Mouse (Mus musculus) T-helper 1 cell (primary cell): ENCODE measurements around the gene Ly6g5b.

Experiments
- in situ Hi-C: fragments of 300-600 bp; cut with MboI, MseI; formaldehyde crosslinking; loops from one replicate; pipeline ENCODE4 v1.15.1; 2025; ENCODE audit warnings: high pct_unique_total_duplicates

The Ly6g5b gene

DNA sequence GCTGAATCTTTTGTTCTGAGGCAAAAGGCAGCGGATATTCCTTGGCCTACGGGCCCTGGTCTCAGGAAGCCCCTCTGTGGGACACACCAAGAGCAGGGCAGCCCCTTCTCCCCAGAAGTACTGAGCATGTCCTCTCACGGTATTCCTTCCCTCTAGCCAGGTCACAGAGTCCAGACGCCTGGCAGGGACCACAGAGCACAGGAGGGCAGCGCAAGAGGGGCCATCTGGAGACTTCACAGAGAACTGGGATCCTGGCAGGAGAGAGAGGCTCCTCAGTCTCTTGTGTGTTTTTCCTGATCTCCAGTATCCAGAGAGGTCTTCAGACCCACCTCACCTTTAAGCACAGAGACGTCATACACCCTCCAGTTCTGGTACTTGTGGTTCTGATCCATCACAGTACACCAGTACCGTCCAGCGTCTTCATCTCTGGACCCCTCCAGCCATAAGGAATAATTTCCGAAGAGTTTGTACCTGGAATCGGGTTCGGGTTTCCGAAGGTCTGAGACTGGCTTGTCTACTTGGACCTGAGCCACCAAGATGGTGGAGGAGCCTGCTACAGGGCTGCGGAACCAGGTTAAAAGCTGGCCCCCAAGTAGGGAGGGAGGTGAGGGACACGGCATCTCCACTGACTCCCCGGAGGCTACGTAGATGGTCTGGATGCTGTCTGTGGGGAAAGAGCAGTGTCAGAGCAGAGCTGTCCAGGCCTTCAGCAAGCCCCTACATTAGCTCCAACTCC is 32.2 kb downstream of the Ly6g5b start:
- in situ Hi-C loops: no loop called here

- in situ Hi-C loops: no loop called here
Observed at GRCm38 (mm10) chr17:35080710-35081109, 34.5 kb downstream of the Ly6g5b start.

DNA sequence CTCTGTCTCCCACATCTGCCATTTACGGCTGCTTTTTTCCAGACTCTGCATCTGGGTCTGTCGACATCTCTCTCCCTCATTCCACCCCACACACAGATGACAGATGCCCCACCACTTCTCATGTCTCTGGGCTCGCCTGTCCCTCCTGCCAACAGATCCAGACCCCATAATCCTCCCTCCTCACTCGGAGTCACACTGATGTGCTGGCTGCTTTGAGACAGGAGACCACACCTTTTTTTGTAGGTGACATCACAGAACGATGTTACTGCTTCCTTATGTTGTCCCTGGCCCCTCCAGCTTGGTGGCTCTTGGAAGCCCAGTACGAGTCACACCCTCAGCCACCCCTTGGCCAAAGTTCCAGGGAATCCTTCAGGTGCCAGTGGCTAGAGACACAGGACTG is 35.0 kb downstream of the Ly6g5b start:
- in situ Hi-C loops: no loop called here

GRCm38 (mm10) chr17:35079778-35080177 is 35.5 kb downstream of the Ly6g5b start:
- in situ Hi-C loops: no loop called here

- in situ Hi-C loops: no loop called here
Observed at GRCm38 (mm10) chr17:35077786-35078233, 37.4 kb downstream of the Ly6g5b start, which contains the start of gene Ly6g6d. TSS of gene Ly6g6d (minus strand) at chr17:35078065.

DNA sequence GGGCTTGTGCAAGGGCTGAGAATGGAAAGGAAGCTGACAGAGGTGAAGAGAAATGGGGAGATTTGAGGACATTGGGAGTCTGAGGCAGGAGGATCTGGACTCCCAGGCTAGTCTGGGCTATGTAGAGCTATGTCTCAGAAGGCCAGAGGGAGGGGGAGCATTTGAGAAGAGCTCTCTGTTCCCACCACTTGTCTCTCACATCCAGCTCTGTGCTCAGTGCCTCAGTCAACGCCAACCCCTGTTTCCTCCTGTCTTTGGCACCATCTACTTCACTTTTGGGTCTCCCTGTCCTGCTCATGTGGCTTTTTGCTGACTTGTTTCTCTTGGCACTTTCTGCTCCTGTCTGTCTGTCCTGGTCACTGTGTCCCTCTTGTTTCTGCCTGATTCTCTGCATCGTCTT is 37.9 kb downstream of the Ly6g5b start:
- in situ Hi-C loops: no loop called here

DNA sequence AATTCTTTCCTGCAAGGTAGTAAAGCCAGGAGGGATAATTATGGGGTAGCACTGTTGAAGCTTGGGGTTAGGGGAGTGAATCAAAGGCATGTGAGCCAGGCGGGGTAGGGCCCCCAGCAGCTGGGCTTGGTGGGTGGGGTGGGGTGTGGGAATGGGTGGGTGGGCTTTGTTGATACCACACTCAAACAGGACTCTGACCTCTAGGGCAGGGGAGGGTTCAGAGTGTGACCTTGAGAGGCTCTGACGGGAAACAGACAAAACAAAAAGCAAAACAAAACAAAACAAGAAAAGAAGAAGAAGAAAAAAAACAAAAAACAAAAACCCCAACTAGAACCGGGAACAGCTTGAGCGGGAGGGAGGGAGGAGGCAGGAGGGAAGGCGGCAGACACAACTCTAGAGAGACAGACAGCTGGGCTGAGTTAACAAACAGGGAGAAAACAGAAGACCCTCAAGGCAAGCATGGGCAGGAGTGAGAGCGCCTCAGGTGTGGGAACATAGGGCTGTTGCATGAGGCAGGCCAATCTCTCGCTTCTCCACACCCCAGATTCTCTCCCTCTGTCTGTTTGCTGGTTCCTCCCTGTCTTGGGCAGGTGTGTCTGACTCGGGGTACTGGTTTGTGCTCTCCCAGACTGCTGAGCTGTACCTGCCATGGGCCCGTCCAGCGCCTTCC is 38.6 kb downstream of the Ly6g5b start, which contains the start of gene Ly6g6e:
Gene Ly6g6e, plus strand, starts transcription at position 396 of the 670 bp plus-strand sequence.
- in situ Hi-C loops: no loop called here

- in situ Hi-C loops: no loop called here
Observed at GRCm38 (mm10) chr17:35074097-35074496, 41.1 kb downstream of the Ly6g5b start.

- in situ Hi-C loops: no loop called here
Observed at GRCm38 (mm10) chr17:35071454-35071853, 43.8 kb downstream of the Ly6g5b start.

- in situ Hi-C loops: no loop called here
Observed at GRCm38 (mm10) chr17:35070556-35071229, 44.5 kb downstream of the Ly6g5b start.

- in situ Hi-C loops: no loop called here
Observed at GRCm38 (mm10) chr17:35068213-35068914, 46.9 kb downstream of the Ly6g5b start.

DNA sequence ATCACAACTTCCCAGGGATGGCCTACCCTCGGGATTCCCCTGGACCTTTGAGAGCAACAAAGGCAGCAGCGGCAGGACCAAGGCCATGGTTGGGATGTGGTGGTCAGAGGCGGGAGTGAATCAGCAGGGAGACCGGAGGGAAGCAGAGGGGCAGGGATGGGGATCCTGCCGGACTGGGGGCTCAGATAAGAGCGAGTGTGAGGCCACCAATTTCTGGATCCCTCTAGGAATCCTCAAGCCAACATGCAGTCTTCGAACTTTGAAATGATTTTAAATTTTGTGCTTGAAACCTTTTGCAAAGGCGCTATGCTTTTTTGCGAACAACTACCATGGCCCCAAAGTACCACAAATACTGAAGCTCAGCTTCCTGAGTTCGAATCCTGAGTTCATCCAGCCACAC is 49.1 kb downstream of the Ly6g5b start, which contains the start of gene Mpig6b:
Gene Mpig6b, minus strand, starts transcription at position 101 of the 400 bp plus-strand sequence.
- in situ Hi-C loops: no loop called here

- in situ Hi-C loops: loop anchor here (5.0 kb wide), 1 partner anchor 43 kb away; no protein-coding TSS in a partner anchor
Observed at GRCm38 (mm10) chr17:35064951-35065947, 50.0 kb downstream of the Ly6g5b start, which contains the start of gene Ly6g6c. TSS of gene Ly6g6c (plus strand) at chr17:35065388.

DNA sequence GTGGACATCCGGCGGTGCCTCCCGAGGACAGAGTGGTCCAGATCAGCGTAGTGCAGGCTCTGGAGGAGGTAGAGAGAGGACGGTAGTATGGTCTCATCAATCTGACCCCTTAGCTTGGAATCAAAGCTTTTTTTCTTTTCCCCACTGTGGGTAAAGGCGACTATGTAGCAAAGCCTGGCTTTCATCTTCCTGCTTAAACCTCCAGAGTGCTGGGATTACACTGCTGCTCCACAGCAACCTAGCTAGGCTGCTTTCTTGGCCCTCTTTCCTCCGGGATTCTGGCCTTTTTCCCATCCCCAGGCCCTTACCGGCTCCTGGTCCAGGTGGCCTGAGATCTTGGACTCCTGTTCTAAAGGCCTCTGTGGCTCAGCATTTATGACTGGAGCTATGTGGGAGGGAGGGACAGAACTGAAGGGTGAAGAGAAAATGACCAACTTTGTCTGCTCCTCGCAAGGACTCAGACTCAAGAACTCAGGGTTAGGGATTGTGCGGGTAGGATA is 50.8 kb downstream of the Ly6g5b start:
- in situ Hi-C loops: loop anchor here (5.0 kb wide), 1 partner anchor 42 kb away; no protein-coding TSS in a partner anchor
